Mouse (Mus musculus) MEL (cell line): ENCODE data around the gene Riox1.

Experiments used
- CHD1 ChIP-seq: IDR thresholded peaks from 2 replicates; pipeline ENCODE4 v1.6.1; 2012; ENCODE audit warnings: low read depth, mild to moderate bottlenecking, inconsistent platforms, low read length, improper control_type of control experiment
- CTCF ChIP-seq, 3 experiments: IDR thresholded peaks in 2 of 3; conservative IDR thresholded peaks in 1 of 3; 2 replicates each; pipeline ENCODE4 v1.5.1; 2011 to 2012; ENCODE audit warnings: low read length in 3 of 3, low read depth in 2 of 3, mild to moderate bottlenecking in 2 of 3, improper control_type of control experiment in 1 of 3, inconsistent platforms in 1 of 3, mixed read lengths in 1 of 3, moderate library complexity in 1 of 3; ENCODE audit not compliant: control insufficient read depth in 1 of 3, insufficient read depth in 1 of 3, poor library complexity in 1 of 3, severe bottlenecking in 1 of 3

GRCm38 (mm10) chr12:83916884-83917283 lies 33.5 kb upstream of the Riox1 start:
- TF ChIP-seq CTCF (IDR thresholded peaks at IDR 0.05 in 2 of 3, conservative IDR thresholded peaks at IDR 0.05 in 1 of 3; ENCODE audit: control insufficient read depth in 1 of 3, insufficient read depth in 1 of 3, low read depth in 2 of 3, low read length in 3 of 3, poor library complexity in 1 of 3, severe bottlenecking in 1 of 3) (no peak), CHD1 (no peak)
